Mouse (Mus musculus): ENCODE data around the gene Zbtb7a.

GRCm38 (mm10) chr10:81179451-81180342 lies 44.7 kb downstream of the Zbtb7a start:
- TF ChIP-seq CTCF (IDR thresholded peaks at IDR 0.05; ENCODE audit: low read depth, low read length), result peak; percentile 56; the same call in 1 of the 2 replicates
- no peak for TF ChIP-seq TAL1 (conservative IDR thresholded peaks at IDR 0.05; ENCODE audit: low read depth, low read length)
- TF ChIP-seq POLR2AphosphoS5 (IDR thresholded peaks at IDR 0.05; ENCODE audit: insufficient replicate concordance, low read depth, low read length), result no peak; the same call in 1 of the 2 replicates

Measured in G1E (cell line).